ENCODE assay signal across 7 mouse cellular contexts in the genomic region with DNA sequence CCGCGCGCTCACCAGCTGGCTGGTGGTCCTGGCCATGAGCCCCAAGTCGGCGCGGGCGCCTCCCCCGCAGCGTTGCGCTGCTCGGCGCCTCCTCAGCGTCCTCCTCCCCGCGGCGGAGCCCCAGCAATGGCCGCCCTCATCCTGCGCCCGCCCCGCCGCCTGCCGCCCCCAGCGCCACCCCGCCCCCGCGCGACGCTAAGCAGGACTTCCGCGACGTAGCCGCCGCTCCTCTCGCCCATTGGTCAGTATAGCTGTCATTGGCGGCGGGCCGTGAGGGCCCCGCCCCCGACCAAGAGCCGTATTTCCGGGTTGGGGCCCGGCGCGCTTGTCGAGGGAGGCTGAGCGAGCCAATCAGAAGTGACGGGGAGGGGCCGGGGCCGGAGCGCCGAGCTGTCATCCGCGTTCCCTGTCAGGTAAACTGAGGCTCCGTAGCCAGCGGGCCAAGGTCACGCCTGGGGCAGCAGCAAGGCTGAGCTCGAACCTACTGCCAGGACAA. TPM values are rescaled to one million over a fixed set of nuclear protein-coding genes. Genes with fewer than 3 reads are reported as not detected.
DNase-seq lines count a peak whose midpoint lies in the region; ATAC-seq lines count a peak whose summit lies in the region.

No protein-coding gene starts in this region.

- H3K36me3 ChIP-seq in intestine, embryonic 16.5 days (ENCODE audit: control insufficient read depth, insufficient read depth, low read length) = no peaks in the 10 kb centered on the region
- no peaks in the 10 kb centered on the region for H3K36me3 ChIP-seq in midbrain, embryonic 11.5 days (ENCODE audit: control insufficient read depth, insufficient read depth, low read length)

- WGBS in intestine, embryonic 16.5 days = under 1% methylated on average over 53 of the region's 57 CpGs
- under 1% methylated on average over 46 of the region's 57 CpGs for WGBS in midbrain, embryonic 11.5 days

- DNase-seq in adrenal gland, adult 2 months = peak; percentile 99
- DNase-seq in embryo, embryonic 11.5 days (ENCODE audit: low read depth, low spot score) = peak; percentile 95
- peak; percentile 93 to 97 for DNase-seq in gastrocnemius, postnatal 36 days
- peak; percentile 96 to 98 for DNase-seq in left cerebral cortex, postnatal 36 days (ENCODE audit: low spot score in 2 of 2)
- peak; percentile 99 for DNase-seq in midbrain, embryonic 11.5 days (ENCODE audit: low spot score, missing footprints)
- peak; percentile 97 for DNase-seq in skeletal muscle tissue, adult 2 months (ENCODE audit: low read depth, low spot score)

- no peaks in the 10 kb centered on the region for H3K9me3 ChIP-seq in intestine, embryonic 16.5 days (ENCODE audit: control insufficient read depth, low read length)
- H3K9me3 ChIP-seq in midbrain, embryonic 11.5 days (ENCODE audit: control insufficient read depth, low read length) = no peaks in the 10 kb centered on the region

- H3K4me3 ChIP-seq in intestine, embryonic 16.5 days (ENCODE audit: low read length) = peak overlapping the region; percentile 97
- peak overlapping the region; percentile 99 for H3K4me3 ChIP-seq in midbrain, embryonic 11.5 days (ENCODE audit: low read depth, low read length)

- H3K9ac ChIP-seq in intestine, embryonic 16.5 days (ENCODE audit: low read depth, low read length) = peak overlapping the region; percentile 94
- H3K9ac ChIP-seq in midbrain, embryonic 11.5 days (ENCODE audit: low read length) = peak overlapping the region; percentile 90

- intact Hi-C loops in gastrocnemius, postnatal 36 days (cut with DNase I) = no loop called here
- intact Hi-C loops in left cerebral cortex, postnatal 36 days (cut with DNase I) = no loop called here

- ATAC-seq in intestine, embryonic 16.5 days = peak; percentile 98
- ATAC-seq in midbrain, embryonic 11.5 days (ENCODE audit: low FRiP score) = peak; percentile 99

- peaks cover 23% of the 10 kb centered on the region for H3K4me1 ChIP-seq in intestine, embryonic 16.5 days (ENCODE audit: control insufficient read depth, insufficient read depth, low read length)
- H3K4me1 ChIP-seq in midbrain, embryonic 11.5 days (ENCODE audit: control insufficient read depth, insufficient read depth, low read length) = peaks cover 16% of the 10 kb centered on the region

- peak overlapping the region; percentile 87 for H3K27ac ChIP-seq in intestine, embryonic 16.5 days (ENCODE audit: low read length)
- H3K27ac ChIP-seq in midbrain, embryonic 11.5 days (ENCODE audit: low read depth, low read length) = peak overlapping the region; percentile 48; the same call in 1 of the 2 replicates

- peak overlapping the region; percentile 68 for H3K4me2 ChIP-seq in intestine, embryonic 16.5 days (ENCODE audit: low read depth, low read length)
- peak overlapping the region; percentile 97 for H3K4me2 ChIP-seq in midbrain, embryonic 11.5 days

- no peaks in the 10 kb centered on the region for H3K27me3 ChIP-seq in intestine, embryonic 16.5 days (replicated peaks; ENCODE audit: control insufficient read depth, insufficient read depth, low read length)
- H3K27me3 ChIP-seq in midbrain, embryonic 11.5 days (ENCODE audit: control insufficient read depth, insufficient read depth, low read length) = no peaks in the 10 kb centered on the region

RNA-seq across cellular contexts. Expression of a gene that starts 9.3 kb away (rescaled TPM):
- 10 to 100 TPM; 56.4 to 62.0 TPM for total RNA-seq in adrenal gland, adult 2 months (2021)
- polyA plus RNA-seq in adrenal gland, adult 2 months (2012; rRNA removed) = 23.6 and 24.7 TPM in 2 replicates
- total RNA-seq in gastrocnemius, postnatal 36 days (2021) = 10 to 100 TPM; 35.5 to 39.9 TPM
- polyA plus RNA-seq in intestine, embryonic 16.5 days (2015; fragmentation: Nextera tagmentation; extraction: Ambion mirVana) = 35.9 and 36.8 TPM in 2 replicates
- total RNA-seq in left cerebral cortex, postnatal 36 days (2021) = 100 to 1,000 TPM; 107 to 110 TPM
- 41.2 and 47.7 TPM in 2 replicates for polyA plus RNA-seq in midbrain, embryonic 11.5 days (2014; fragmentation: Nextera tagmentation; extraction: Ambion mirVana)

RNA-seq across cellular contexts. Expression of a gene that starts 22.1 kb away (rescaled TPM):
- total RNA-seq in adrenal gland, adult 2 months (2021) = 10 to 100 TPM; 30.1 to 42.1 TPM
- polyA plus RNA-seq in adrenal gland, adult 2 months (2012; rRNA removed) = 68.4 and 71.3 TPM in 2 replicates
- 10 to 100 TPM in 1 of 2 experiments, 1 to 10 TPM in 1; 8.4 to 10.4 TPM for total RNA-seq in gastrocnemius, postnatal 36 days (2021)
- polyA plus RNA-seq in intestine, embryonic 16.5 days (2015; fragmentation: Nextera tagmentation; extraction: Ambion mirVana) = 58.9 and 75.9 TPM in 2 replicates
- 10 to 100 TPM; 29.1 to 29.5 TPM for total RNA-seq in left cerebral cortex, postnatal 36 days (2021)
- 26.8 and 27.3 TPM in 2 replicates for polyA plus RNA-seq in midbrain, embryonic 11.5 days (2014; fragmentation: Nextera tagmentation; extraction: Ambion mirVana)

RNA-seq across cellular contexts. Expression of a gene that starts 28.0 kb away (rescaled TPM):
- 100 to 1,000 TPM; 476 to 493 TPM for total RNA-seq in adrenal gland, adult 2 months (2021)
- 1,190 and 1,565 TPM in 2 replicates for polyA plus RNA-seq in adrenal gland, adult 2 months (2012; rRNA removed)
- 100 to 1,000 TPM; 142 to 153 TPM for total RNA-seq in gastrocnemius, postnatal 36 days (2021)
- polyA plus RNA-seq in intestine, embryonic 16.5 days (2015; fragmentation: Nextera tagmentation; extraction: Ambion mirVana) = 783 and 890 TPM in 2 replicates
- 1,000 to 10,000 TPM; 1,241 to 1,448 TPM for total RNA-seq in left cerebral cortex, postnatal 36 days (2021)
- polyA plus RNA-seq in midbrain, embryonic 11.5 days (2014; fragmentation: Nextera tagmentation; extraction: Ambion mirVana) = 437 and 465 TPM in 2 replicates

Comparison
In these comparisons a context has a peak if more than half of its experiments do, and no peak if none do; other contexts are left out.
1. Peak in every context shown above with its lines: DNase-seq, ATAC-seq, H3K4me3 ChIP-seq and H3K27ac ChIP-seq.